Mouse (Mus musculus): ENCODE measurements around the gene Olfr685.

The Olfr685 gene

GRCm38 (mm10) chr7:105185912-105186311, at the start of gene Olfr685:
Gene Olfr685 (minus strand): TSS chr7:105186012.
- no peak for DNase-seq (ENCODE audit: low spot score)

- no peak for DNase-seq (ENCODE audit: low spot score)
Measured at GRCm38 (mm10) chr7:105229386-105229785, 43.6 kb upstream of the Olfr685 start.

DNA sequence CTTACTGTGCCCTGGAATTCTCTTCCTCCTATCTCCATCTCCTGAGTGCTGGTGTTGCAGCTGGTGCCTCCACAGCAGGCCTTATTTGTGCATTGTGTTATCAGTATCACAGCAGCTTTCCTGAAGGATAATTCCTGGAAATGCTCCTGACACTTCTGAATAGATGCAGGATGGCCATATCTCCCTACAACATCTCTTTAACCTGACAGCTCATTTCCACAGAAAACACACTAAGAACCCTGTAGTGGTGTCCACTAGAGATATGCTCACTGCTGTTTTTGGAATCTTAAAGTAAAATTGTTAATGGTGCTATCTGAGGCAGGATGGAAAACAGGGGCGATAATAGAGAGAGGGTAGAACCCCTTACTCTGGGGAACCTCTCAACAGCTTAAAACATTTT, 42.3 kb upstream of the Olfr685 start:
- DNase-seq (ENCODE audit: low spot score): no peak

- DNase-seq (ENCODE audit: low spot score): no peak
Measured at GRCm38 (mm10) chr7:105226703-105227102, 40.9 kb upstream of the Olfr685 start.

DNA sequence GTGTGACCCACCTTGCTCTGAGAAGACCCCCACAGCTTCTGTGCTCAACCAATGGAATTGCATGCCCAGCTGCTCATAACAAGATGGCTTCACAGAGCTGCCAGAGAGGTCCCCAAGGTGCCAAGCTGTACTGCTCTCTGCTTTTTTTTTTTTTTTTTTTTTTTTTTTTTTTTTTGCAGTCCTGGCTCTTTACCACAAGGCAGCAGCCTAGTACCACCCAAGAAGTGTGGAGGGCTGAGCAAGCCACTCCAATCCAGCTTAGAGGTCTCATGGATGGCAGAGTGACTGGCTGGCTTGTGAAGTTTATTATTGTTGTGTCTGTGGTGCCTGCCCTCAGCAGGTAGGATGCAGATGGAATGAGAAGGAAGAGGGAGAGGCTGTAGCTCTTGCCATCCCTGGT, 40.3 kb upstream of the Olfr685 start:
- DNase-seq (ENCODE audit: low spot score): no peak

- no peak for DNase-seq (ENCODE audit: low spot score)
Measured at GRCm38 (mm10) chr7:105218281-105218680, 32.5 kb upstream of the Olfr685 start.

- no peak for DNase-seq (ENCODE audit: low spot score)
Measured at GRCm38 (mm10) chr7:105214761-105215160, 28.9 kb upstream of the Olfr685 start.

DNA sequence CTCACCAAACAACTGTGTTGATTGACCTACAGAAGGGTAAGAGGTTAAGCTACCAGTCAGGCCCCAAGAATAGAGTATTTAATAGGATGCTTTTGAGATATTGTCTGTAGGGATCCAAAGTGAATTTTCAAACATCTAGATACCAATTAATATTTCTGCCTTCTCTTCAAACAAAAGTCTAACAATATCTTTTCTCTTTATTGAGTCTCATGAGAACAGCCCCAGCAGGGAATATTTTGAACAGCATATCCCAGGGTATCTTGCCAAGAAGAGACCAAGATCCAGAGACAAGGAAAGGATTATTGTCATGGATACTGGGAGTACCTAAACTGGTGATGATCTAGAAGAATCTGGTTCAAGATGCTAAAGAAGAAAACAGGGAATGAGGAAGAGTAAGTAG, 21.6 kb upstream of the Olfr685 start, which contains the start of gene Olfr686:
TSS of gene Olfr686 (minus strand) at position 101 of the 400 bp plus-strand sequence.
- DNase-seq (ENCODE audit: low spot score): no peak

GRCm38 (mm10) chr7:105170773-105171172, 15.0 kb downstream of the Olfr685 start:
- peak; percentile 50 for DNase-seq (ENCODE audit: low spot score)

- DNase-seq (ENCODE audit: low spot score): no peak
Measured at GRCm38 (mm10) chr7:105163553-105163952, 22.3 kb downstream of the Olfr685 start, which contains the start of gene Olfr684. Gene Olfr684 (minus strand): TSS chr7:105163653.

GRCm38 (mm10) chr7:105146912-105147311, 38.9 kb downstream of the Olfr685 start, which contains the start of gene Olfr683:
Gene Olfr683 (minus strand): TSS chr7:105147012.
- DNase-seq (ENCODE audit: low spot score): no peak

- DNase-seq (ENCODE audit: low spot score): no peak
Measured at GRCm38 (mm10) chr7:105141275-105141674, 44.5 kb downstream of the Olfr685 start.

Measured in retina, embryonic 14.5 days (tissue).